Mouse (Mus musculus): Measurements from ENCODE around the gene Kctd19.
A peak's percentile ranks its signal among the peaks of the same experiment; 100 is the strongest.

Gene Kctd19

DNA sequence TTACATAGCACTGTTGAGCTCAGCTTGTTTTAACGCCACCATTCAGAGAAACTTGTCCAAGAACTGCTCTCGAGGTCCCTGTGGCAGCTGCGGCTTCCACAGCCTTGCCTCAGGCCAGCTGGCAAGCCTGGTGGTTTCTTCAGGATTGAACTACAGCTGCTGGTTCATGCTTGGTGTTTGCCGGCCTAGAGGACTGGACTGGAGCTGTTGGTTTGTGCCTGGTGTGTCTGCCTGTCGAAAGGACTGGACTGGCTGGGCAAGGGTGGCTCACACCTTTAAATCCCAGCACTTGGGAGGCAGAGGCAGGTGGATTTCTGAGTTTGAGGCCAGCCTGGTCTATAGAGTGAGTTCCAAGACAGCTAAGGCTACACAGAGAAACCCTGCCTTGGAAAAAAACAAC lies 13.3 kb downstream of the Kctd19 start:
- Histone ChIP-seq H3K36me3 (ENCODE audit: control insufficient read depth, insufficient read depth, low read length, poor library complexity, severe bottlenecking) (no peaks in the 10 kb centered on the region), H3K27me3 (ENCODE audit: control insufficient read depth, insufficient read depth, low read length, poor library complexity, severe bottlenecking) (no peaks in the 10 kb centered on the region; the same call in 1 of the 2 replicates)
- DNase-seq (ENCODE audit: low read depth, low spot score), result no peak

DNA sequence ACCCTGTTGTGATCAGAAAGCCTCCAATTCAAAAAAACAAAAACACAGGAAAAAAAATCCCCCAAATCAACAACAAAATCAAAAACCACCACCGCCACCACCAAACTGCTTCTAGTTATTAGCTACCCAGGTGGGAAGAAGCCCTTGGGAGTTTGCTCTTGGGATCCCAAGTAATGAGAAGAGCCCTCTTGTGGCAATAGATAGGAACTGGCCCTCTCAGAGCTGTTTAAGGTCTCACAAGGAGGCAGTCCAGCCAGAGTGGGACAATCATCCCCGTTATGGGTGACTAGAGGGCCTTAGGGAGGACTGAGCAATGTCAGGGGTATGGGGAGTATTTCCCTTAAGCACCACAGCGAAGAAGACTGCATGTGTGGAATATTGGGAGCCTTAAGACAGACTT lies 15.6 kb downstream of the Kctd19 start:
- Histone ChIP-seq H3K27me3 (ENCODE audit: control insufficient read depth, insufficient read depth, low read length, poor library complexity, severe bottlenecking) (no peaks in the 10 kb centered on the region; the same call in 1 of the 2 replicates), H3K36me3 (ENCODE audit: control insufficient read depth, insufficient read depth, low read length, poor library complexity, severe bottlenecking) (no peaks in the 10 kb centered on the region)
- peak; percentile 49 for DNase-seq (ENCODE audit: low read depth, low spot score)

DNA sequence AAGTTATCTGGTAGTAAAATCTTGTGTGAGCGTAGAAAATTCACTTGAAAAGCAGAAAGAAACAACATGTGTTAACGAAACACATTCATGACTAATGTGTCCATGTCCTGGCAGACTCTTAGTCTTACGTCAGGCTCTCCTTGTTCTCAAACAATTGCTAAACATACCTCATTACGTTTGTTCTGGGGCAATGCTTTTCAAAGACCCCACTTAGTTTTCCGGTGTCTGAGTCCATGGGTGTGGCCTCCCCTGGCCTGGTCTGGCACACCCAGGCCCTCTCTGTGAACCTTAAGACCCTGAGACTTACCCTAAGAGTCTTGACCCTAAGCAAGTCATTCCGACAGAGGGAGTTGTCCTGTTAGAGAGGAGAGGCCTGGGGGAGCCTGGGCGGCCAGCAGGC lies 19.4 kb downstream of the Kctd19 start:
- Histone ChIP-seq H3K27me3 (ENCODE audit: control insufficient read depth, insufficient read depth, low read length, poor library complexity, severe bottlenecking) (no peaks in the 10 kb centered on the region; the same call in 1 of the 2 replicates), H3K36me3 (ENCODE audit: control insufficient read depth, insufficient read depth, low read length, poor library complexity, severe bottlenecking) (no peaks in the 10 kb centered on the region)
- no peak for DNase-seq (ENCODE audit: low read depth, low spot score)

- H3K36me3 ChIP-seq (ENCODE audit: control insufficient read depth, insufficient read depth, low read length, poor library complexity, severe bottlenecking), result no peaks in the 10 kb centered on the region
Observed at GRCm38 (mm10) chr8:105393089-105393787, 20.1 kb downstream of the Kctd19 start.

DNA sequence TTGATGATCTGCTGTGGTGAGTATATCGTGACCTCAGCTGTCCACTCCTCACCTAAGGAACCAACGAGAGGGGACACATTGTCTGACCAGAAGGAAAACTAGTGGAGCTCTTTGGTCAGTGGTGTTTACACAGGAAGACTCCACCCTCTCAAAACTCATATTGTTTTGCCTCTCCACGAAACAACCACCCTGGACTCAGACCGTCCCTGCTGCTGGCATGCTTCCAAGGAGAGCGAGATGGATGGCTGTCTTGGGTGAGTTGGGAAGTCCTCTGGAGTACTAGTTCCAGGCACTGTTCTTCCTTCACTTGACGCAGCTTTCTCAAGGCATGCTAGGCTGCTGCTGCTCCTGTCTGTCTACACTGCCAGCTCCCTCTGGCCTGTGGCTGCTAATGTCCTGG lies 24.2 kb downstream of the Kctd19 start:
- Histone ChIP-seq H3K27me3 (ENCODE audit: control insufficient read depth, insufficient read depth, low read length, poor library complexity, severe bottlenecking) (no peaks in the 10 kb centered on the region), H3K36me3 (ENCODE audit: control insufficient read depth, insufficient read depth, low read length, poor library complexity, severe bottlenecking) (no peaks in the 10 kb centered on the region)
- DNase-seq (ENCODE audit: low read depth, low spot score), result no peak

More at GRCm38 (mm10) chr8:105393089-105393787, 20.1 kb downstream of the Kctd19 start:
- peak; percentile 5 for DNase-seq (ENCODE audit: low read depth, low spot score)
- H3K27me3 ChIP-seq (ENCODE audit: control insufficient read depth, insufficient read depth, low read length, poor library complexity, severe bottlenecking), result no peaks in the 10 kb centered on the region

- DNase-seq (ENCODE audit: low read depth, low spot score), result no peak
- Histone ChIP-seq H3K27me3 (ENCODE audit: control insufficient read depth, insufficient read depth, low read length, poor library complexity, severe bottlenecking) (no peaks in the 10 kb centered on the region), H3K36me3 (ENCODE audit: control insufficient read depth, insufficient read depth, low read length, poor library complexity, severe bottlenecking) (no peaks in the 10 kb centered on the region)
Observed at GRCm38 (mm10) chr8:105387151-105387550, 26.2 kb downstream of the Kctd19 start.

- DNase-seq (ENCODE audit: low read depth, low spot score), result peak; percentile 13
- Histone ChIP-seq H3K36me3 (ENCODE audit: control insufficient read depth, insufficient read depth, low read length, poor library complexity, severe bottlenecking) (no peaks in the 10 kb centered on the region), H3K27me3 (ENCODE audit: control insufficient read depth, insufficient read depth, low read length, poor library complexity, severe bottlenecking) (no peaks in the 10 kb centered on the region)
Observed at GRCm38 (mm10) chr8:105384070-105384469, 29.2 kb downstream of the Kctd19 start.

GRCm38 (mm10) chr8:105380308-105380707 lies 33.0 kb downstream of the Kctd19 start:
- Histone ChIP-seq H3K27me3 (ENCODE audit: control insufficient read depth, insufficient read depth, low read length, poor library complexity, severe bottlenecking) (no peaks in the 10 kb centered on the region), H3K36me3 (ENCODE audit: control insufficient read depth, insufficient read depth, low read length, poor library complexity, severe bottlenecking) (no peaks in the 10 kb centered on the region)
- DNase-seq (ENCODE audit: low read depth, low spot score), result no peak

DNA sequence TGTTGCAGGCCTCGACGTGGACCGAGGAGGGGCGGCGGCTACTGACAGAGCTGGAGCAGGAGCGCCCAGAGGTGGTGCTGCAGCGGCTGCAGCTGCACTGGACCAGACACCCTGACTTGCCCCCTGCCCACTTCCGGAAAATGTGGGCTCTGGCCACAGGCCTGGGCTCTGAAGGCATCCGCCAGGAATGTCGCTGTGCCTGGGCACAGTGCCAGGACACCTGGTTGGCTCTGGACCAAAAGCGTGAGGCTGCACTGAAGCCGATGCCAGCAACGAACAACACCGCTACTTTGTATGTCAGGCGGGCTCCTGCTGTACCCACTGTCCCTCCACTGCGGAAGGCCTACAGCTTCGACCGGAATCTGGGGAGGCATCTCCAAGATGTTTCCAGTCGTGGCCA lies 34.6 kb downstream of the Kctd19 start:
- no peak for DNase-seq (ENCODE audit: low read depth, low spot score)
- no peaks in the 10 kb centered on the region for H3K27me3 ChIP-seq (ENCODE audit: control insufficient read depth, insufficient read depth, low read length, poor library complexity, severe bottlenecking)
- H3K36me3 ChIP-seq (ENCODE audit: control insufficient read depth, insufficient read depth, low read length, poor library complexity, severe bottlenecking), result no peaks in the 10 kb centered on the region

DNA sequence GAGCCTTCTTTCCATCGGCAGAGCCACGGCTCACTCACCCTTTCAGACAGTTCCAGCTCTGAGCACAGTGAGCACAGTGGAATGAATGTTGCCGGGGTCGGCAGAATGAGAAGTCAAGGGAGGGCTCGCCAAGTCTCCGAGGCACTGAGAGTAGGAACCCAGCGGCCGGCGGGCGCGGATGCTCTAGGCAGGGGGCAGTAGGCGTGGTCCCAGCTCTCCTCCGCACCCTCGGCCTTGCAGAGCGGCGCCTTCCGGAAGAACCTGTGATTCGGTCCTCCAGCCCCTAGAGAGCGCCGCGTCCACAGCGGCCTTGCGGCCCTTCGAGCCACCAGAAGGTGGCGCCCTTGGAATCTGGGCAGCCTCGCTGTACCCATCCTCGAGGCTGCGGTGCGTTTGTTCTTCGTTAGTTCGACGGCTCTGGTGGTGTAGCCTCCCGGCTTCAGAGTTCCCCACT lies 38.8 kb downstream of the Kctd19 start:
- peak; percentile 38 for DNase-seq (ENCODE audit: low read depth, low spot score)
- Histone ChIP-seq H3K36me3 (ENCODE audit: control insufficient read depth, insufficient read depth, low read length, poor library complexity, severe bottlenecking) (no peaks in the 10 kb centered on the region), H3K27me3 (ENCODE audit: control insufficient read depth, insufficient read depth, low read length, poor library complexity, severe bottlenecking) (no peaks in the 10 kb centered on the region)

DNA sequence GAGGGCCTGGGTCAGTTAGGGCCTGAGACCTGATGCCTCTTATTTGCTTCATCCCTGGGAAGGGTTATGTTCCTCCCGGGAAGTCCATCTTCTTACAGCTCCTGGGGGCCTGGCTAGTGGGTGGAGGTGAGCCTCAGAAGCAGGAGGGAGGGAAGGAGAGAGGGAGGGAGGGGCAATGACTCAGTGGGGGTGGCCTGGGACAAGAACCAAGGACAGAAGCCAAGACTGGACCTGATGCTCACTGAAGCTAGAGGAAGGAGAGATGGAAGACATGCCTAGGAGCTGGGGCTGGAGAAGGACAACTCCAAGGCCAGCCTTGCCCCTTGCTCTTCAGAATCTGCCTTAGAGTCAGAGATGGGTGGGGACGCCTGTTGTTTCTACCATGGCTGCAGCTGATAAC lies 40.3 kb downstream of the Kctd19 start, which contains the start of gene Plekhg4:
TSS of gene Plekhg4 (plus strand) at position 243 of the 400 bp plus-strand sequence.
- no peaks in the 10 kb centered on the region for H3K27me3 ChIP-seq (ENCODE audit: control insufficient read depth, insufficient read depth, low read length, poor library complexity, severe bottlenecking)
- H3K36me3 ChIP-seq (ENCODE audit: control insufficient read depth, insufficient read depth, low read length, poor library complexity, severe bottlenecking), result no peaks in the 10 kb centered on the region
- DNase-seq (ENCODE audit: low read depth, low spot score), result no peak

DNA sequence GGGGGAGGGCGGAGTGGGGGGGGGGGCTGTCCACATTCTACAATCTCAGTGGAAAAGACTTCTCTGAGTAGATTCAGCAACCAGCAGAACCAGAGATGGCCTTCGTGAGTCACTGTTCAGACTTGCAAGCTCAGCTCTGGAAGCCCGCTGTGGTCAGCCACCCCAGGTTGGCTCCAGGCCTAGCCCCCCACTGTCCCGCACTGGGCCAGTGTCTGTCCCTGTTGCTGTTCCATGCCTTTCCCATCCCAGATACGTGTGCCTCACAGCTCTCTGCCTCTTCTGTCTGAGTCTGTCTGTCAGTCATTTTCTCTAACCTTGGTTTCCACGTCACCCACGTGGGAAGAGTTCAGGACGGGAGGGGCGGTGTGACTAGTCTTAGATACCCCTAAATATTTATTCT lies 40.8 kb downstream of the Kctd19 start:
- no peaks in the 10 kb centered on the region for H3K27me3 ChIP-seq (ENCODE audit: control insufficient read depth, insufficient read depth, low read length, poor library complexity, severe bottlenecking)
- no peaks in the 10 kb centered on the region for H3K36me3 ChIP-seq (ENCODE audit: control insufficient read depth, insufficient read depth, low read length, poor library complexity, severe bottlenecking)
- DNase-seq (ENCODE audit: low read depth, low spot score), result no peak

DNA sequence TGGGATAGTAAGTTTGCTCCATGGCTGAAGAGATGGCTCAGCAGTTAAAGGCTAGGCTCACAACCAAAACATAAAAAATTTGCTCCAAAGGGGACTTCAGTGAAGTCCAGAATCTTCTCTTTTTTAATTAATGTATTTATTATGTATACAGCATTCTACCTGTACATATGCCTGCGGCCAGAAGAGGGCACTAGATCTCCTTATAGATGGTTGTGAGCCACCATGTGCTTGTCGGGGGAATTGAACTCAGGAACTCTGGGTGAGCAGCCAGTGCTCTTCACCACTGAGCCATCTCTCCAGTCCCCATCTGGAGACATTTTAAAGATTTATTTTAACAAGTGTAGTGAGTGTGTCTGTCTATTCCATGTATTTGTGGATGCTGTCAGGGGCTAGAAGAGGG lies 46.2 kb downstream of the Kctd19 start:
- peak; percentile 40 for DNase-seq (ENCODE audit: low read depth, low spot score)
- Histone ChIP-seq H3K36me3 (ENCODE audit: control insufficient read depth, insufficient read depth, low read length, poor library complexity, severe bottlenecking) (no peaks in the 10 kb centered on the region), H3K27me3 (ENCODE audit: control insufficient read depth, insufficient read depth, low read length, poor library complexity, severe bottlenecking) (no peaks in the 10 kb centered on the region)

DNA sequence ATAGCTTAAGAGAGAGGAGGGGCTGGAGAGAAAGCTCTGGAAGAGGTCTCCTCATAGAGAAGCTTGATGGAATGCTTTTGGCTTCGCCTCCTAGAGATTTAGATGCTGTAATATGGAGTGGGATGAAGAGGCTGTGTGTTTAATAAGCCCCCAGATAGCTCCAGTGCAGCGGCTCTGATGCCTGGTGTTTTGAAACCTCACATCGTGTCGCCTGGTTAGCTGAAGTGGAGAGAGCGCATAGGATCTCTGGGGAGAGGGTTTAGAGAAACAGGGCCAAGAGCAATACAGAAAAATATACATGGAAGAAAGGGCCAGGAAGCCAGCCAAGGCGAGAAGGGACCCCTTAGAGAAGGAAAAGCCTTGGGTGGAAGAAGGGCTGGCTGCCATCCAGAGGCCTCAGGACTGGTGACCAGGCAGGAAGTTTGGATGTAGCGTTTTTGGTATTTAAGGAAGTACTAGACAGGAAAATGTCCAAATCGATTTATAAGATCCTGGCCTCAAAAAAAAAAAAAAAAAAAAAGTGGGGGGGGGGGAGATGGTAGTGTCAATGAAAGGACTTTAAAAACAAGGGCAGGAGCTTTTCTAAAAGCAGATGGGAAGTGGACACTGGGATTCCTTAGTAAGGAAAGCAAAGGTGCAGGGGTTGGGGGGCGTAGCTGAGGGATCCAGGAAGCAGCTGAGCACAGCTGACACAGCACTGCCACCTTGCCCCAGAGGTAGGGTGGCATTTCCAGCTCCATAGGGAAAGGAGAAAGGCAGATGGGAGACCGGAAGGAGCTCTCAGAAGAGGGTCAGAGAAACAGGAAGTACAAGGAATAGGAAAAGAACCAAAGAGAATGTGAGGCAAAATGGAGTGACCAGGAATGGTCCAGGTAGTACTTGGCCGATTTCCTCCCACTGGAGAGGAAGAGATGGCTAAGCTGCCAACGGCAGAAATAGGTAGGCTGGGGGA lies 51.3 kb downstream of the Kctd19 start:
- H3K36me3 ChIP-seq (ENCODE audit: control insufficient read depth, insufficient read depth, low read length, poor library complexity, severe bottlenecking), result no peaks in the 10 kb centered on the region
- no peak for DNase-seq (ENCODE audit: low read depth, low spot score)
- no peaks in the 10 kb centered on the region; the same call in 1 of the 2 replicates for H3K27me3 ChIP-seq (ENCODE audit: control insufficient read depth, insufficient read depth, low read length, poor library complexity, severe bottlenecking)

GRCm38 (mm10) chr8:105359646-105360045 lies 53.7 kb downstream of the Kctd19 start:
- Histone ChIP-seq H3K36me3 (ENCODE audit: control insufficient read depth, insufficient read depth, low read length, poor library complexity, severe bottlenecking) (no peaks in the 10 kb centered on the region), H3K27me3 (ENCODE audit: control insufficient read depth, insufficient read depth, low read length, poor library complexity, severe bottlenecking) (no peaks in the 10 kb centered on the region; the same call in 1 of the 2 replicates)
- no peak for DNase-seq (ENCODE audit: low read depth, low spot score)
